Mouse (Mus musculus): ENCODE data around the gene Sh2b3.

DNA sequence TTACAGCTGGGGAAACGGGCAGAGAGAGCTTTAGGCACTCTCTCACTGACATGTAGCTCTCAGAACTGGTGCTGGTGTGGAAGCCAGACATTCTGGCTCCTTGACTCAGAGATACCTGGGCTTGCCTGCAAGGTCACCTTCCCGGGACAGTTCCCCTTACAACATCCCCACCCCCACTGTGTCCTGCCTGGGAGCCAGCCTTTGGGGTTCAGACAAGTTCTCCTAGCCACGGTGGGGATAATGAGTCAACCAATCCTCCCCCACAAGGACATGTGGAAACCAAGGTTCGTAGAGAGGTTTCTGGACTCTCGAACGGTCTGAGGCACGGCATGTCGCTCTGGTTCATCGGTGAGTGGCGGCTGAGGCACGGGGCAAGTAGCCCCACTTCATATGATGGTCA, 19.3 kb upstream of the Sh2b3 start:
- TF ChIP-seq POLR2A (IDR thresholded peaks at IDR 0.05; ENCODE audit: low read depth, low read length) (no peak), CTCF (IDR thresholded peaks at IDR 0.05; ENCODE audit: extremely low read depth, insufficient read length, insufficient replicate concordance, low read depth, low read length) (no peak)

All from small intestine, adult 2 months (tissue).